8 mouse cellular contexts compared by ENCODE assay signal in genomic region chr1:169917998-169918397, GRCm38 (mm10). TPM values are rescaled to one million over a fixed set of nuclear protein-coding genes. Genes with fewer than 3 reads are reported as not detected.
DNase-seq lines count a peak whose midpoint lies in the region; ATAC-seq and TF ChIP-seq lines count a peak whose summit lies in the region.

No protein-coding gene starts in this region.

- H3K9ac ChIP-seq in hindbrain, postnatal 0 days (replicated peaks; ENCODE audit: low read length), result no peak overlapping the region

- peak; percentile 91 for TF ChIP-seq CTCF in hindbrain, postnatal 0 days (IDR thresholded peaks at IDR 0.05; ENCODE audit: low read depth)

- 0 out of 2 replicates have a peak, but pooled peaks cover 2% of the 10 kb centered on the region for H3K4me1 ChIP-seq in hindbrain, postnatal 0 days (ENCODE audit: insufficient read depth, low read length)

- H3K27me3 ChIP-seq in hindbrain, postnatal 0 days (ENCODE audit: insufficient read depth, low read length), result 0 out of 2 replicates have a peak, but pooled peaks cover 4% of the 10 kb centered on the region

- no peak overlapping the region for H3K27ac ChIP-seq in hindbrain, postnatal 0 days

- no peaks in the 10 kb centered on the region for H3K9me3 ChIP-seq in hindbrain, postnatal 0 days (ENCODE audit: low read length)

- DNase-seq in heart, adult 18-20 months, result peak; percentile 60 to 71
- DNase-seq in heart, adult 9 months (ENCODE audit: low spot score in 2 of 2), result no peak
- peak; percentile 69 to 79 for DNase-seq in adrenal gland, postnatal 36 days
- DNase-seq in frontal cortex, adult 2 months (ENCODE audit: extremely low spot score in 1 of 2, low spot score in 1 of 2), result peak; percentile 53 to 88
- DNase-seq in hindbrain, postnatal 0 days (ENCODE audit: low spot score), result peak; percentile 84
- DNase-seq in left cerebral cortex, adult 18-20 months (ENCODE audit: low spot score in 2 of 2), result peak; percentile 78 to 80
- peak; percentile 62 to 69 for DNase-seq in lung, postnatal 4 days
- DNase-seq in right cerebral cortex, postnatal 36 days (ENCODE audit: low spot score in 2 of 2), result peak; percentile 46 to 63

- ATAC-seq in hindbrain, postnatal 0 days, result peak; percentile 77

- no peaks in the 10 kb centered on the region for H3K36me3 ChIP-seq in hindbrain, postnatal 0 days (ENCODE audit: insufficient read depth, low read length)

- no peak overlapping the region for H3K4me2 ChIP-seq in hindbrain, postnatal 0 days (ENCODE audit: low read depth, low read length)

- 27% methylated on average over 4 of the region's 4 CpGs for WGBS in hindbrain, postnatal 0 days

- H3K4me3 ChIP-seq in hindbrain, postnatal 0 days (ENCODE audit: low read length), result no peak overlapping the region

RNA-seq across cellular contexts. Expression of gene Ccdc190, which starts 10.4 kb away (rescaled TPM):
- under 1 TPM in 1 of 2 experiments, not detected in 1; 0.31 TPM for total RNA-seq in heart, adult 18-20 months (2021)
- total RNA-seq in adrenal gland, postnatal 36 days (2021), result under 1 TPM; 0.43 to 0.66 TPM
- 21.4 and 24.5 TPM in 2 replicates for polyA plus RNA-seq in frontal cortex, adult 2 months (2012; rRNA removed)
- 8.1 and 12.2 TPM in 2 replicates for total RNA-seq in hindbrain, postnatal 0 days (2014; rRNA removed)
- polyA plus RNA-seq in hindbrain, postnatal 0 days (2015; fragmentation: Nextera tagmentation; extraction: Ambion mirVana), result 1.5 and 2.7 TPM in 2 replicates
- 10 to 100 TPM; 16.8 to 20.0 TPM for total RNA-seq in left cerebral cortex, adult 18-20 months (2021)

RNA-seq across cellular contexts. Expression of gene Hsd17b7, which starts 51.0 kb away (rescaled TPM):
- 10 to 100 TPM; 15.0 TPM for total RNA-seq in heart, adult 18-20 months (2021)
- total RNA-seq in adrenal gland, postnatal 36 days (2021), result 10 to 100 TPM; 25.2 to 87.2 TPM
- 11.5 and 12.0 TPM in 2 replicates for polyA plus RNA-seq in frontal cortex, adult 2 months (2012; rRNA removed)
- 23.2 and 29.4 TPM in 2 replicates for total RNA-seq in hindbrain, postnatal 0 days (2014; rRNA removed)
- 23.8 and 27.9 TPM in 2 replicates for polyA plus RNA-seq in hindbrain, postnatal 0 days (2015; fragmentation: Nextera tagmentation; extraction: Ambion mirVana)
- total RNA-seq in left cerebral cortex, adult 18-20 months (2021), result 10 to 100 TPM; 14.4 to 17.4 TPM

Comparison
In these comparisons a context has a peak if more than half of its experiments do, and no peak if none do; other contexts are left out.
1. DNase-seq: peak in heart, adult 18-20 months (2 of 2), adrenal gland, postnatal 36 days (2 of 2), frontal cortex, adult 2 months (2 of 2), hindbrain, postnatal 0 days (single experiment), left cerebral cortex, adult 18-20 months (2 of 2), lung, postnatal 4 days (2 of 2) and right cerebral cortex, postnatal 36 days (2 of 2); none in heart, adult 9 months (0 of 2).